Mouse (Mus musculus): ENCODE measurements around the gene Slc25a40.

Slc25a40 gene

DNA sequence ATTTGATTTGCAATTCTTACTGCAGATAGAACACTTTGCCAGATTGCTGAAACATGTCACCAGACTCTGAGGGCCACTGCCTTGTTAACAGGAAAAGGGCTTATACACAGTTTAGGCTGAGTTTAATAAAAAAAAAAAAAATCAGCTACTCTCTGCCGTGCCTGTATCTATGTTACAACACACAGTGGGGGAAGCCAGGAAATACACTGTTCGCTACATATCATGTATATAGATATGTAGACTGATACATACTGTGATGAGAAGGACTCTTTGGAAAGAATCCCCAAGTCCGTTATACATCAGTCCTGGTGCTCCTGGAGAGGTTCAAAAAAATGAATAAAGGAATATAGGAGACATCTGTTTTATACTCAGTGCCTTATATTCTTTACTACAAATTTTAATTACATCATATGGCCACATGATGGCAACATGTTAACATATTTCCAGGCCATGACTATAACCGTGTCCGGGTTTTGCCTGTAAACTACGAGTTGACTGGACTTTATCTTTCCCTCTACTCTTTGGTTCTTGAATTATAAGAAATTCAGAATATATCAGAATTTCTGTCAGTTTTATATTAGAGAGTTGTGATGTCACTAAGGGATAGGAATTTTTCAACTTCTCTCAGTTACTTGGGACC is 66.9 kb downstream of the Slc25a40 start:
- DNase-seq (ENCODE audit: low spot score), result peak; percentile 67

DNA sequence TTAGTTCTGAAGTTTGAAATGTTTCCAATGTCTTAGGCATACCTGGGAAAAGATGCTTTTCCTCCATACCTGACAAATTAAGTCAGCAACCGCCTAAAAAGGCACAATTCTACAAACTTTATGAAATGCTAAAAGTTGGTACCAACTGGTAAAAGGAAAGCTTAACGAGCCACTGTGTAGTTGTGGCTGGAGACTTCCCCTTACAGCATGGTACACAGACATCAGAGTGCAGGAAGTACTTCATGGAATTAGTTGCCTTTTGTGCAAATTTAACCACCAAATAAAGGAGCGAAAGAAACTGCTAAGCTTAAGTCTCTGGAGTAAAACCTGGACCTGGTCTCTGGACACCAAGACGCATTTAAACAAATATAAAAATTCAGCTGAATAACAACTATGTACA is 69.1 kb downstream of the Slc25a40 start:
- DNase-seq (ENCODE audit: low spot score), result no peak
